Mouse (Mus musculus) hindbrain, embryonic 10.5 days (tissue): Measurements from ENCODE around the gene Csrp2. TPM values are rescaled to one million over a fixed set of nuclear protein-coding genes. Genes with fewer than 3 reads are reported as not detected.

Experiments used
- DNase-seq: peaks from one replicate; pipeline ENCODE4 v3.0.0-alpha.2; 2017; ENCODE audit warnings: low spot score
- H3K27ac ChIP-seq: fragments of 300-500 bp; sonication (generic); 2 replicates; pipeline ENCODE4 v1.5.1; 2016; ENCODE audit warnings: mild to moderate bottlenecking, moderate library complexity
- H3K27me3 ChIP-seq: fragments of 300-500 bp; sonication (generic); 2 replicates; pipeline ENCODE4 v1.6.1; 2016; ENCODE audit warnings: mild to moderate bottlenecking; ENCODE audit not compliant: poor library complexity, insufficient read depth, severe bottlenecking
- H3K36me3 ChIP-seq: fragments of 300-500 bp; sonication (generic); 2 replicates; pipeline ENCODE4 v1.6.1; 2016; ENCODE audit warnings: mild to moderate bottlenecking, moderate library complexity
- H3K4me1 ChIP-seq: fragments of 300-500 bp; sonication (generic); replicated peaks from 2 replicates; pipeline ENCODE4 v1.6.1; 2016; ENCODE audit warnings: mild to moderate bottlenecking
- H3K4me3 ChIP-seq: fragments of 300-500 bp; sonication (generic); 2 replicates; pipeline ENCODE4 v1.5.1; 2016; ENCODE audit warnings: mild to moderate bottlenecking, moderate library complexity
- H3K9me3 ChIP-seq: fragments of 300-500 bp; sonication (generic); 2 replicates; pipeline ENCODE4 v1.6.1; 2016; ENCODE audit warnings: mild to moderate bottlenecking, moderate library complexity
- WGBS: fragments of 180-500 bp; shearing (Covaris S2); methylation state at CpG from one replicate; pipeline ENCODE4 v1.1.7; 2016; 5-methylcytosine and 5-hydroxymethylcytosine counted together
- polyA plus RNA-seq: library from polyadenylated mRNA; unstranded; fragments of >200 nt; fragmentation: Nextera tagmentation; extraction: Ambion mirVana; gene quantifications from 2 replicates; pipeline ENCODE4 v1.2.1, GENCODE M21; 2016

The Csrp2 gene
- polyA plus RNA-seq, 1 experiment from 2014 or later: 185 TPM

DNA sequence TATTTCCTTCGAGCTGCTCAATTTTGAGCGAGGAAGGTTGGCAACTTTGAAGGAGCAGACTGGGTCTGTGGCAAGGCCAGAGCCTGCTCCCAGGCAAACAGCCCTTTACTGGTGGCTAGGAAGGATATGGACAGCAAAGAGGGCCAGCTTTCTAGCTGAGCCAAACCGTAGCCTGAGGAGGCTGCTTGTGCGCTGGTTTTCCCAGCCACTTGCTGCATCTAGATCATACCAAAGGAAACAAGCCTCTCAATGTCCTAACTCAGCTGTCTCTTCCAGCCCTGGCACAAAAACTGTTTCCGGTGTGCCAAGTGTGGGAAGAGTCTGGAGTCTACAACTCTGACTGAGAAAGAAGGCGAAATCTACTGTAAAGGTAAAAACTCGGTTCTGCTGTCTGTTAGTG, 18.8 kb downstream of the Csrp2 start:
- Histone ChIP-seq H3K4me1 (no peaks in the 10 kb centered on the region), H3K9me3 (no peaks in the 10 kb centered on the region), H3K36me3 (peaks cover 77% of the 10 kb centered on the region), H3K27ac (no peak overlapping the region), H3K27me3 (no peaks in the 10 kb centered on the region), H3K4me3 (no peak overlapping the region)
- no peak for DNase-seq
- 93% methylated on average over 7 of the region's 7 CpGs for WGBS

DNA sequence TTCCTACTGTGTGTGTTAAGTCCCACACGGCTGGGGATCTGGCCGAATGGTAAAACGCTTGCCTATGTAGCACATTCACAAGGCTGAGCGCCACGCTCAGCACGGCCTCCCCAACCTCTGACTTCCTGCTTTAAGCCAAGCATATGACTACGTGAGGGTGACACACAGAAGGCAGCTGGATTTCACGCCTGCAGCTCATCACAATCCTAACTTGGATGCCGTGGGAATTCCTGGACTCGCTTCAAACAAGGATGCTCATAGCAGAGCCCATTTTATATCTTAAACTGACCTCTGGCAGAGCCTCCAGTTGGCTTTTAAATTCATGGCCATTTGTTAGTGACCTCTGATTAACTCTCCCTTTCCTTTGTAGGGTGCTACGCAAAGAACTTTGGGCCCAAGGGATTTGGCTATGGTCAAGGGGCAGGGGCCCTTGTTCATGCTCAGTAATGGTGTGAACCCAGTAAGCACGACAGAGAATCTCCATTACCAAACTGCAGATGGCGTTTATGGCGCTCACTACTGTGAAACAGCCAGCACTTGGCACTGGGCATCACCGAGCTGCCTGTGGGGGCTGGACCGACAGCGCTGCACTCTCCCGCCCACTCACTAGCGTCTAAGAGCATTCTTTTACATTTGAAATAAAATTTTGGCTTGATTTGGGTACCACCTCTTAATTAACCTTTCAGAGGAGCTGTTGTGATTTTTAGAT, 19.4 kb downstream of the Csrp2 start:
- no peaks in the 10 kb centered on the region for H3K27me3 ChIP-seq
- WGBS: 90% methylated on average over 19 of the region's 19 CpGs
- no peaks in the 10 kb centered on the region for H3K4me1 ChIP-seq
- H3K27ac ChIP-seq: no peak overlapping the region
- DNase-seq: peak; percentile 2
- H3K36me3 ChIP-seq: peaks cover 84% of the 10 kb centered on the region
- no peak overlapping the region for H3K4me3 ChIP-seq
- no peaks in the 10 kb centered on the region for H3K9me3 ChIP-seq

DNA sequence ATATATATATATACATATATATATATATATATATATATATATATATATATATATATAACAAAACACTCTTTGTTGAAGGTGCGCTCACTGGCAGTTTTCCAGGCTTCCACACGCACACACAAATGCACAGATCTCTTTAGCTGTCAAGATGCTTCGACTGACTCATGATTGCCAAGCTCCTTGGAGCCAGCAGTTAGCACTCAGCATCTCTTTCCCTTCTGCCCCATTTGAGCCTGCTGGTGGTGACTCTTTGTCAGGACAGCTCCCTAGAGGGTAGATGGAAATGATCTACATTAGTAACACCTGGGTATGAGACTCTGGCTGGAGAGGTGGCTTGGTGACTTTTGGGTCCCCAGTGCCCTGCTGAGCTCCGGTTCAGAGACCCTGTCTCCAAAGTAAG, 20.1 kb downstream of the Csrp2 start:
- 92% methylated on average over 4 of the region's 4 CpGs for WGBS
- H3K9me3 ChIP-seq: no peaks in the 10 kb centered on the region

DNA sequence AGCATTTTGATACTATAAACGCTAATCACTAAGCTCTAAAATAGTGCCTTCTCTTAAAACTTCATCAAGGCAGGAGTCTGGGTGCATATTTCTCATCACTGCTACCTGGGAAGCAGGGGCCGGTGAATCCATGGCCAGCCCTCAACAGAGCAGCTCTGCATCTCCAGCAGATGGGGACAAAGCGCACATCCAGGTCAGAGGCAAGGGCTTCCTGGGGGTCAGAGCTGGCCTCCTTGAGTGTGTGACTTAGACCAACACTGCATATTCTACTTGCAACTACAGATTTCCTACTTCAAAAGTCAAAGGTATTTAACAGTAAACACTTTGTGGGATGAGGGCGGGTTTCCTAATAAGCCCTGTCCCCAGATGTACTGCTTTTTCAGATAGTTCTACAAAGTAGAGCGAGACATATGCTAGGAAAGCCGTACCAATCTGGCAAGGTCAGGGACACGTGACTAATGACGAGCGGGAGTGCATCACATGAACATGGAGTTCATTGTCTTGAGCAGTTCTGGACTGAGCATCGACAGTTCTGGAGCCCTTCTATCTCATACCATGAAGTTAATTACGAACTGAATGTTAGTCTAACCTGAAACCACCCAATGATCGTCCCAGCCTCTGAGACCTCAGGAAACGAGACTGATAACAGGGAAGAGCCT, 21.3 kb downstream of the Csrp2 start:
- Histone ChIP-seq H3K4me1 (no peaks in the 10 kb centered on the region), H3K27me3 (no peaks in the 10 kb centered on the region), H3K4me3 (no peak overlapping the region), H3K9me3 (no peaks in the 10 kb centered on the region), H3K36me3 (peaks cover 93% of the 10 kb centered on the region), H3K27ac (no peak overlapping the region)
- WGBS: 89% methylated on average over 13 of the region's 13 CpGs
- DNase-seq: peak; percentile 7

More for the DNA sequence above, 20.1 kb downstream of the Csrp2 start:
- no peaks in the 10 kb centered on the region for H3K27me3 ChIP-seq
- no peak overlapping the region for H3K4me3 ChIP-seq
- no peak for DNase-seq
- peaks cover 91% of the 10 kb centered on the region for H3K36me3 ChIP-seq
- H3K27ac ChIP-seq: no peak overlapping the region
- H3K4me1 ChIP-seq: no peaks in the 10 kb centered on the region

DNA sequence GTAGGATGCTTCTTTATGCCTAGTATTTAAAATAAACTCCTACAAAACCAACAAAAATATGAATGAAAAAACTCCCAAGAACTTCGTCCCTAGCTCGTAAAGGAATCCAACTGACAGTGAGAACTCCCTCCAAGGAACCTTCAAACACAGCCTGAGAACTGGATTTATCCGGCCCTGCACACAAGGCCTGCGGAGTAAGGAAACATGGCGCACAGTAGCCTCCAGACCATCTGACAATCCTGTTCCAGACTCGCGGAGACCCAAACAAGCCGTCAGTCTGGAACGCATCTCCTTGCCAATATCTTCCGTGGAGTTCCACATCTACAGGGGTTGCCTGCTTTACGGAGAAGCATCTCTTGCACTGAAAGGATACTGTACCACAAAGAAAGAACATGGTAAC, 22.4 kb downstream of the Csrp2 start:
- Histone ChIP-seq H3K9me3 (no peaks in the 10 kb centered on the region), H3K4me3 (no peak overlapping the region), H3K27me3 (no peaks in the 10 kb centered on the region), H3K27ac (no peak overlapping the region), H3K36me3 (peaks cover 97% of the 10 kb centered on the region), H3K4me1 (no peaks in the 10 kb centered on the region)
- WGBS: 93% methylated on average over 11 of the region's 11 CpGs
- DNase-seq: no peak

DNA sequence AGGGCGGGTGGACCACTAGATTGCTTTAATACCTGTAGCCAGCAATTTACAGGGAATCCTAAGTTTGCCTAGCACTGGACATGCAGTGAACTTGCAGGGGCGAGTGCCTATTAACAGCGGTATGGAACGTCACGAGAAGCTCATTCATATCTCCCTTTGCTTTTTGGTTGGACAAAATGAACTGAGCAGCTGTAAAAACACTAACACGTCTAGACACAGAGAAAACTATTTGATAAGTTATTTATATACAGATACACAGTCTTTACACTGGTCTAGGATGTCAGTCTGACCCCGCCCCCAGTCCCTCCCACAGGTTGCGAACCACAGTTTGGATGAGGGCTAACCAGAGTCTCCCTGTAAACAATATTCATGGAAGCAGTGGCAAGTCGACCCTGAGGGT, 23.2 kb downstream of the Csrp2 start:
- no peak overlapping the region for H3K27ac ChIP-seq
- H3K27me3 ChIP-seq: no peaks in the 10 kb centered on the region
- no peak overlapping the region for H3K4me3 ChIP-seq
- WGBS: 92% methylated on average over 9 of the region's 9 CpGs
- no peaks in the 10 kb centered on the region for H3K9me3 ChIP-seq
- no peaks in the 10 kb centered on the region for H3K4me1 ChIP-seq
- peaks cover 97% of the 10 kb centered on the region for H3K36me3 ChIP-seq
- DNase-seq: no peak

DNA sequence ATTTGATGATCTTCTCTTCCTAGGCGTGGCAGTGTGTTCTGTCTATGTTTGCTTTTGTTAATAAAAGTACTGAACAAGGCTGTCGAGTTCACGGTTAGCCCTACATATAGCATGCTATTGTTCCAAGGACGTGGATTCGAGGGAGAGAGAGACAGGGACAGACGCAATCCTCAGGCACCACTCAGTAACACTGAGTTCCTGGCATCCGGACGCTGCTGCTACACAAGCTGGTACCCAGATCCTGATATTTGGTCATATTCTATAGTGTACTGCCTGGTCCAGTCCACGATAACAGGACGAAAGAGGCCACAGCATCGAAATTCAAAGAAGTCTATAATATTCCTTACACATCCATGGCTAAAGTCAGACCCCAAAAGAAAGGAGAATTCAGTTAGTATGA, 24.6 kb downstream of the Csrp2 start:
- Histone ChIP-seq H3K9me3 (no peaks in the 10 kb centered on the region), H3K4me3 (no peak overlapping the region), H3K27ac (no peak overlapping the region), H3K27me3 (no peaks in the 10 kb centered on the region), H3K36me3 (peaks cover 88% of the 10 kb centered on the region), H3K4me1 (no peaks in the 10 kb centered on the region)
- 93% methylated on average over 11 of the region's 11 CpGs for WGBS
- DNase-seq: no peak

DNA sequence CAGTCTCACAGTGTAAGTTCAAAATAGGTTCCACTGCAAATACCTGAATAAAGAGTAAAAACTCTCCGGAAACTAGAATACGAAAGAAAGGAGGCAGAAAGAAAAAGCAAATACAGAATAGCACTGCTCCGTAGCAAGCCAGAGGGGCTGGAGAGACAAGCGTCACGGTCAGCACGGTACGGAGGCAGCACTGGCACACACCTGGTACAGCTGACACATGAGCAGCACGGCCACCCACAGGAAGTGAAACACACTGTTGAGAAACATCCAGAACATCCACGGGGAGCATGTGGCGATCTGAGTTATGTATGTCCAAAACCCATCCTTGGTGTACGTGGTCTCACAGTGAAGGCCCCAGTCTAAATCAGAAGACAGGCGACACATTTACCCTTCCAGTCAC, 26.4 kb downstream of the Csrp2 start:
- 91% methylated on average over 12 of the region's 12 CpGs for WGBS
- no peaks in the 10 kb centered on the region for H3K4me1 ChIP-seq
- no peak for DNase-seq
- no peaks in the 10 kb centered on the region for H3K9me3 ChIP-seq
- H3K36me3 ChIP-seq: peaks cover 88% of the 10 kb centered on the region
- no peak overlapping the region for H3K27ac ChIP-seq
- no peak overlapping the region for H3K4me3 ChIP-seq
- H3K27me3 ChIP-seq: no peaks in the 10 kb centered on the region

DNA sequence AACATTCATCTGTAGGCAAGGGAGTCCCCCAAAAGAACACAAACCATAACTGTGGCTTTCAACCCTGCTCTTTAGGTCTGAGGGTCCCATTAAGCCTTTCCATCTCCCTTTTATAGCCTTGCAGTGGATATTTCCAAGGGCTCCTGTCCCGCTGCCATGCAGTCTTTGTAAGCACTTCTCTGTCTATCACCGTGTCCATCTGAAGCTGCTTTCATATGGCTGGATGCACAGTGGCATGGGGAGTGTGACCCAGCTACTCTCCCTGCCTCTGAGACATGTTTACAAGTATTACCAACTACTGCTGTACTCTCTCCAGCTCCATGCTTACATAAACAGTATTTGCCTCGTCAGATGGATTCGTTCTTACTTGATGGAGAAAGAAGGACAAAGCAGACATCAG, 28.0 kb downstream of the Csrp2 start:
- Histone ChIP-seq H3K4me1 (no peaks in the 10 kb centered on the region), H3K27ac (no peak overlapping the region), H3K9me3 (no peaks in the 10 kb centered on the region), H3K36me3 (peaks cover 85% of the 10 kb centered on the region), H3K27me3 (no peaks in the 10 kb centered on the region), H3K4me3 (no peak overlapping the region)
- 91% methylated on average over 4 of the region's 4 CpGs for WGBS
- DNase-seq: no peak

DNA sequence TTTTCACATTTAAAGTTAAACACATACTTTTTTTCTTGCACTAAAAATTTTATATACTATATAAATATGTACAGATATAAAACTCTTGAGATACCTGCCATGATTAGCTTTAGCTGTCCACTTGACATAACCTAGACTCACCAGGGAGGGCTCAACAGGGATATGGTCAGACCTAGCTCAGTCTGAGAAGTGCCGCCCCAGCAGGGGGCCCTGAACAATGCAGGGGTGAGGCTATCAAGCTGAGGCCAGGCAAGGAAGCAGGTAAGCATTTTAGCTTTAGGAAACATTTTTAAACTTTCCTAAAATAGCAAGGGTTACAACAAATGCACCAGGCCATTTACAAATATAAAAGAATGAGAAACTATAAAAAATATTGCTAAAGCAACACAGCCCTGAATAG, 31.5 kb downstream of the Csrp2 start:
- H3K36me3 ChIP-seq: peaks cover 67% of the 10 kb centered on the region

DNA sequence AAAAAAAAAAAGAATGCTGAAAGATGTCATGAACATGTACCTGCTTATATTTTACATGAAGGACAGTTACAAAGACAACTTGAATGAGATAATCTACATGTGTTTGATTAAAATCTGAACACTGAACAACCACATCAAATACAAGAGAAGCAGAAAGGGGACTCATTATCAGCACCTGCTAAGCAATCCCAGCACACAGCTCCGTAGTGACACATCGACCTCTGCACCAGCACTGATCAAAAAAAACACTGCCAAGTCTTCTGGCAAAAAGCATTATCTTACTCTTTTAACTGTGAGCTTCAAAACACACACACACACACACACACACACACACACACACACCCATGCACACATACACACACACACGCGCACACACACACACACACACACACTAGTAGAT, 32.2 kb downstream of the Csrp2 start:
- Histone ChIP-seq H3K4me3 (no peak overlapping the region), H3K36me3 (peaks cover 67% of the 10 kb centered on the region), H3K9me3 (no peaks in the 10 kb centered on the region), H3K27ac (no peak overlapping the region), H3K4me1 (no peaks in the 10 kb centered on the region), H3K27me3 (no peaks in the 10 kb centered on the region)
- DNase-seq: no peak
- 91% methylated on average over 4 of the region's 4 CpGs for WGBS

More for the DNA sequence above, 31.5 kb downstream of the Csrp2 start:
- Histone ChIP-seq H3K4me1 (no peaks in the 10 kb centered on the region), H3K27me3 (no peaks in the 10 kb centered on the region), H3K9me3 (no peaks in the 10 kb centered on the region), H3K4me3 (no peak overlapping the region), H3K27ac (no peak overlapping the region)
- 90% methylated on average over 1 of the region's 1 CpGs for whole genome bisulfite sequencing
- DNase-seq: no peak

DNA sequence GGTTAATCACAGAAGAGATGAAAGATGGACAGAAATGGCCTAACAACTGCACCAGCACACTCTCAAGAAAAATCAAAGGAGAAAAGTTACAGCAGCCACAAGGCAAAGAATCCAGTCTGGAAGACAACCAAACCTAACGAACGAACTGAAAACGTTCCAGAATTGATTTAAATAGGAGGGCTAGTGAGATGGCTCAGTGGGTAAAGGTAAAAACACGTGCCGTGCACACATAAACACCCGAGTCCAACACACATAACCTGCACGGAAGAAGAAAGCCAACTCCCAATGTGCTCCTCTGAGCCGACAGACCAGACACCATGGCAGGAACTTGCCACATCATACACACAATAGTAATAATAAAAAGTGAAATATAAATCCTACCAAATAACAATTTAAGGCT, 32.7 kb downstream of the Csrp2 start:
- no peak overlapping the region for H3K27ac ChIP-seq
- no peaks in the 10 kb centered on the region for H3K4me1 ChIP-seq
- H3K27me3 ChIP-seq: no peaks in the 10 kb centered on the region
- DNase-seq: no peak
- no peaks in the 10 kb centered on the region for H3K9me3 ChIP-seq
- H3K4me3 ChIP-seq: no peak overlapping the region
- 94% methylated on average over 8 of the region's 8 CpGs for WGBS
- H3K36me3 ChIP-seq: peaks cover 68% of the 10 kb centered on the region

DNA sequence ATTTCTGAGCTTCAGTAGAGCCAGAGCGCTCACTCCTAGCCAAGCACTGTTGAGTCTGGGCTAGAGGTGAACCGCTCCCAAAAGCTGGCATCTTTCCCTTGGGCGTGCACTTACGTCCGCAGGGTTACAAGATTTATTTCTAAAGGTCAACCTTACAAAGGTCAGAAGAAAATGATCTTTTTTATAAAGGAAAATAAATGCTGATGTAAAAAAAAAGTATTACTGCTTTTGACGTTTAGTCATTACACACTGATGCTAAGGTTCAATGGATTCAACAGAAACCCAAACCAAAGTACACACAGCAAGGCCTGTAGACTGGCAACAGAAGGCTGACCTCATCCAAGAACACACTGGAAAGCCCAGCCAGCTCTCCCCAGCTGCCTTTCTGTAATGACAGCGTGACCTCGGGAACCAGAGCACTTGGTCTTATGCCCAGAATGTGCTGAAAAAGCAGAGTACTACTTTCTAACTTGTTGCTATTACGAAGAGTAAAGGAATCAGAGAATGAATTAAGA, 33.4 kb downstream of the Csrp2 start:
- no peak overlapping the region for H3K4me3 ChIP-seq
- H3K9me3 ChIP-seq: no peaks in the 10 kb centered on the region
- peaks cover 68% of the 10 kb centered on the region for H3K36me3 ChIP-seq
- H3K4me1 ChIP-seq: no peaks in the 10 kb centered on the region
- DNase-seq: no peak
- no peak overlapping the region for H3K27ac ChIP-seq
- 93% methylated on average over 9 of the region's 9 CpGs for WGBS
- H3K27me3 ChIP-seq: no peaks in the 10 kb centered on the region
